Mouse (Mus musculus) E14TG2a.4 (cell line): ENCODE measurements around the gene Ptprn2.

Source experiments
- H3K27me3 ChIP-seq: 2 replicates; pipeline ENCODE4 v1.6.1; 2014; ENCODE audit warnings: low read length, control low read depth; ENCODE audit not compliant: insufficient read depth
- H3K36me3 ChIP-seq: 2 replicates; pipeline ENCODE4 v1.6.1; 2014; ENCODE audit warnings: low read length, control low read depth; ENCODE audit not compliant: insufficient read depth
- H3K4me1 ChIP-seq: replicated peaks from 2 replicates; pipeline ENCODE4 v1.6.1; 2014; ENCODE audit warnings: low read depth, low read length, control low read depth
- H3K4me3 ChIP-seq: replicated peaks from 2 replicates; pipeline ENCODE4 v1.5.1; 2014; ENCODE audit warnings: mild to moderate bottlenecking, low read length
- H3K9me3 ChIP-seq: 2 replicates; pipeline ENCODE4 v1.6.1; 2014; ENCODE audit warnings: low read length, control low read depth
- CTCF ChIP-seq: conservative IDR thresholded peaks from 2 replicates; pipeline ENCODE4 v1.5.1; 2014; ENCODE audit warnings: low read length
- NANOG ChIP-seq: IDR thresholded peaks from 2 replicates; pipeline ENCODE4 v1.6.1; 2014; ENCODE audit warnings: borderline replicate concordance, low read length, mixed read lengths
- POU5F1 ChIP-seq: IDR thresholded peaks from 2 replicates; pipeline ENCODE4 v1.6.1; 2014; ENCODE audit warnings: low read length, borderline replicate concordance

The Ptprn2 gene

GRCm38 (mm10) chr12:117159669-117160210, 674.2 kb downstream of the Ptprn2 start:
- H3K4me1 ChIP-seq, result peaks cover 46% of the 10 kb centered on the region
- H3K9me3 ChIP-seq, result no peaks in the 10 kb centered on the region
- TF ChIP-seq CTCF (no peak), NANOG (no peak), POU5F1 (no peak)
- peaks cover 86% of the 10 kb centered on the region for H3K27me3 ChIP-seq
- no peaks in the 10 kb centered on the region for H3K36me3 ChIP-seq
- H3K4me3 ChIP-seq, result peak overlapping the region; percentile 61

- peak overlapping the region; percentile 61 for H3K4me3 ChIP-seq
- TF ChIP-seq POU5F1, result no peak
- TF ChIP-seq NANOG, result no peak
- no peak for TF ChIP-seq CTCF
- H3K9me3 ChIP-seq, result no peaks in the 10 kb centered on the region
- H3K4me1 ChIP-seq, result peaks cover 40% of the 10 kb centered on the region
- H3K36me3 ChIP-seq, result no peaks in the 10 kb centered on the region
- H3K27me3 ChIP-seq, result peaks cover 84% of the 10 kb centered on the region
Observed at GRCm38 (mm10) chr12:117160211-117160891, 674.8 kb downstream of the Ptprn2 start.

- no peak for TF ChIP-seq POU5F1
- TF ChIP-seq NANOG, result no peak
- no peak for TF ChIP-seq CTCF
- Histone ChIP-seq H3K4me3 (no peak overlapping the region), H3K36me3 (no peaks in the 10 kb centered on the region), H3K27me3 (peaks cover 82% of the 10 kb centered on the region), H3K9me3 (no peaks in the 10 kb centered on the region), H3K4me1 (peaks cover 29% of the 10 kb centered on the region)
Observed at GRCm38 (mm10) chr12:117162180-117162579, 676.7 kb downstream of the Ptprn2 start.

- Histone ChIP-seq H3K9me3 (no peaks in the 10 kb centered on the region), H3K4me1 (peaks cover 21% of the 10 kb centered on the region), H3K4me3 (no peak overlapping the region), H3K36me3 (no peaks in the 10 kb centered on the region), H3K27me3 (peaks cover 83% of the 10 kb centered on the region)
- TF ChIP-seq POU5F1, result no peak
- no peak for TF ChIP-seq CTCF
- no peak for TF ChIP-seq NANOG
Observed at GRCm38 (mm10) chr12:117163789-117164188, 678.3 kb downstream of the Ptprn2 start.

GRCm38 (mm10) chr12:117166266-117166665, 680.7 kb downstream of the Ptprn2 start:
- no peaks in the 10 kb centered on the region for H3K9me3 ChIP-seq
- TF ChIP-seq NANOG (no peak), POU5F1 (no peak), CTCF (no peak)

GRCm38 (mm10) chr12:117169670-117170069, 684.1 kb downstream of the Ptprn2 start:
- no peak overlapping the region for H3K4me3 ChIP-seq
- no peak for TF ChIP-seq NANOG
- no peak for TF ChIP-seq POU5F1
- TF ChIP-seq CTCF, result no peak
- peaks cover 69% of the 10 kb centered on the region for H3K27me3 ChIP-seq

More at GRCm38 (mm10) chr12:117166266-117166665, 680.7 kb downstream of the Ptprn2 start:
- H3K36me3 ChIP-seq, result no peaks in the 10 kb centered on the region
- H3K4me3 ChIP-seq, result no peak overlapping the region
- H3K27me3 ChIP-seq, result peaks cover 81% of the 10 kb centered on the region
- no peaks in the 10 kb centered on the region for H3K4me1 ChIP-seq

GRCm38 (mm10) chr12:117172529-117172884, 687.0 kb downstream of the Ptprn2 start:
- TF ChIP-seq NANOG, result no peak
- TF ChIP-seq CTCF, result no peak
- no peak for TF ChIP-seq POU5F1
- peaks cover 73% of the 10 kb centered on the region for H3K27me3 ChIP-seq
- H3K4me1 ChIP-seq, result peaks cover 51% of the 10 kb centered on the region
- peak overlapping the region; percentile 37 for H3K4me3 ChIP-seq
- H3K36me3 ChIP-seq, result no peaks in the 10 kb centered on the region
- no peaks in the 10 kb centered on the region for H3K9me3 ChIP-seq

More at GRCm38 (mm10) chr12:117169670-117170069, 684.1 kb downstream of the Ptprn2 start:
- H3K4me1 ChIP-seq, result peaks cover 29% of the 10 kb centered on the region
- no peaks in the 10 kb centered on the region for H3K9me3 ChIP-seq
- no peaks in the 10 kb centered on the region for H3K36me3 ChIP-seq

GRCm38 (mm10) chr12:117172885-117173529, 687.5 kb downstream of the Ptprn2 start:
- H3K36me3 ChIP-seq, result no peaks in the 10 kb centered on the region

GRCm38 (mm10) chr12:117174189-117174588, 688.7 kb downstream of the Ptprn2 start:
- no peaks in the 10 kb centered on the region for H3K9me3 ChIP-seq
- TF ChIP-seq CTCF, result no peak
- peaks cover 69% of the 10 kb centered on the region for H3K27me3 ChIP-seq
- peaks cover 51% of the 10 kb centered on the region for H3K4me1 ChIP-seq
- no peaks in the 10 kb centered on the region for H3K36me3 ChIP-seq
- no peak overlapping the region for H3K4me3 ChIP-seq

More at GRCm38 (mm10) chr12:117172885-117173529, 687.5 kb downstream of the Ptprn2 start:
- TF ChIP-seq NANOG (peak; percentile 96), CTCF (no peak), POU5F1 (no peak)
- H3K27me3 ChIP-seq, result peaks cover 71% of the 10 kb centered on the region
- peak overlapping the region; percentile 37 for H3K4me3 ChIP-seq
- no peaks in the 10 kb centered on the region for H3K9me3 ChIP-seq
- H3K4me1 ChIP-seq, result peaks cover 51% of the 10 kb centered on the region
